Mouse (Mus musculus): ENCODE measurements around the gene Madcam1.
A peak's percentile ranks its signal among the peaks of the same experiment; 100 is the strongest.

Gene Madcam1

GRCm38 (mm10) chr10:79664131-79664665 lies at the start of gene Madcam1:
Gene Madcam1, plus strand, starts transcription at chr10:79664559.
- DNase-seq (ENCODE audit: low spot score) = peak; percentile 61

- DNase-seq (ENCODE audit: low spot score) = no peak
Measured at GRCm38 (mm10) chr10:79615860-79616259, 48.5 kb upstream of the Madcam1 start.

DNA sequence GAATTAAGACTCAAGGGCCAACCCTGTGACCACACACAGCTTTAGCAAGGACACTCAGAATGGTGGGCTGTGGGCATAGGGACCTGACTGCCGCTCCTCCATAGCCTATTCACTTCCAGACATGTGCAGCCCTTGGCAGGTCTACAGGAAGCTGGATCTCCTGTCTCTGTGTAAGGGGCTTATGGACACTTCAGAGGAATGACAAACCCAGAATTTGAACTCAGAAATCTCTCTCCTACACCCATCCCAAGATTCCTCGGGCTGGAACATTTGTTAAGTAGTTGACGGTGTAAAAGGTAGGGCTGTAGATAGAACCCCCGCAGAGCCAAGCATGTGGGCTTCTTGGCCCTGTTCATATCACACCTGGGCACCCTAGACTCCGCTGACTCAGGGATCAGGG lies 48.0 kb upstream of the Madcam1 start:
- no peak for DNase-seq (ENCODE audit: low spot score)

GRCm38 (mm10) chr10:79623950-79624349 lies 40.4 kb upstream of the Madcam1 start:
- DNase-seq (ENCODE audit: low spot score) = no peak

GRCm38 (mm10) chr10:79625398-79625797 lies 39.0 kb upstream of the Madcam1 start:
- no peak for DNase-seq (ENCODE audit: low spot score)

- no peak for DNase-seq (ENCODE audit: low spot score)
Measured at GRCm38 (mm10) chr10:79626156-79626555, 38.2 kb upstream of the Madcam1 start.

DNA sequence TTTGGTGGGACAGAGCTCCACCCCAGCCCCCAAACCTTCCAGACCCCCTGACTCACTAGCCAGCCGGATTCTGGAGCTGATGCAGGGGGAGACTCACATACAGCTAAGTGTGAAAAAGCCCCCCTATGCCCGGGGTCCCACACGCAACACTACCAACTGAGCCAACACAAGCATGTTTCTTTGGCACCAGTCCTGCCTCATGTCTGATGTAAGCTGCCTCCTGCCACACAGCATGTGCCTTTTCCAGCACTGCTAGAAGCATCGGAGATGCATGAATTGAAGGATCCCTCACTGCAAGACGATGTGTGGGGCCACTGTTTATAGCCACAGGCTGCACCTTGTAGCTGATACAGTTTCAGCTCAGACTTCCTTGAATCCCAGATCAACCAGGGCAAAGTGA lies 36.0 kb upstream of the Madcam1 start:
- DNase-seq (ENCODE audit: low spot score) = no peak

GRCm38 (mm10) chr10:79631432-79631831 lies 32.9 kb upstream of the Madcam1 start:
- no peak for DNase-seq (ENCODE audit: low spot score)

GRCm38 (mm10) chr10:79633006-79633777 lies 31.2 kb upstream of the Madcam1 start:
- DNase-seq (ENCODE audit: low spot score) = peak; percentile 60

GRCm38 (mm10) chr10:79636287-79636686 lies 28.1 kb upstream of the Madcam1 start:
- DNase-seq (ENCODE audit: low spot score) = no peak

GRCm38 (mm10) chr10:79637128-79638110 lies 26.9 kb upstream of the Madcam1 start, which contains the start of gene Shc2:
Gene Shc2, minus strand, starts transcription at chr10:79637918.
- DNase-seq (ENCODE audit: low spot score) = peak; percentile 71

DNA sequence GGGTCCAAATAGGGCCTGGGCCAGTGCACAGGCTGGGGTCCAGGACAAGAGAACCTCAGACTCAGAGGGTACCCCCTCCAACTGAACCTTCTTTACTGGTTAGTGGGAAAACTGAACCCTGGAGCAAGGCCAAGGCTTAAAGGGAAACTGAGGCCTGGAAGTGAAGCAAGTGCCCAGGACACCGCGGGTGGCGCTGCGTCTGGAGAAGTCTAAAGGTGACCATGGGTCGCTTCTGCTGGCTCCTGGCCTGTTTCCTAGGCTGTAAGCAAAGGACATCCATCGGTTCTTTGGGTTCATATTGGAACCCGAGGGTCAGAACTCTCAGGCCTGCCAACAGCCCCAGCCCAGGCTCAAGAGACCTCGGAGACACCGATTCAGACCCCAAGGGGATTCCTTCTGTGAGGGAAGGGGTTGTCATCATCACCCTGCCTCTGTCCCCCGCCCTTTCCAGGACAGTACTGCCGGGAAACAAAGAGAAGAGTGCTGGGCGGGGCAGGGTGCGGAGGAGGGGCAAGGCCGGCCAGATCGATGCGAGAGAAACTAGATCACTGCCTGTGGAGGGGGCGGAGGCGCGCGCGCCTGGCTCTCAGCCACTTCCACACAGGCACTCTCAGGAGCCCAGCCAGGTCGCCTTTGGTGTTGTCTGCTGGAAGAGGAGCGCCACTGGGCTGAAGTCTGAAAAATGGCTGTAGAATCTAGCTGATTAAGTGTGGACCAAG lies 25.7 kb upstream of the Madcam1 start:
- DNase-seq (ENCODE audit: low spot score) = peak; percentile 69

- no peak for DNase-seq (ENCODE audit: low spot score)
Measured at GRCm38 (mm10) chr10:79645711-79646110, 18.6 kb upstream of the Madcam1 start, which contains the start of gene Odf3l2. Gene Odf3l2, minus strand, starts transcription at chr10:79645738.

- DNase-seq (ENCODE audit: low spot score) = peak; percentile 60
Measured at GRCm38 (mm10) chr10:79649070-79649751, 15.1 kb upstream of the Madcam1 start.

- no peak for DNase-seq (ENCODE audit: low spot score)
Measured at GRCm38 (mm10) chr10:79652789-79653188, 11.6 kb upstream of the Madcam1 start.

GRCm38 (mm10) chr10:79654946-79655395 lies 9.4 kb upstream of the Madcam1 start:
- DNase-seq (ENCODE audit: low spot score) = no peak

DNA sequence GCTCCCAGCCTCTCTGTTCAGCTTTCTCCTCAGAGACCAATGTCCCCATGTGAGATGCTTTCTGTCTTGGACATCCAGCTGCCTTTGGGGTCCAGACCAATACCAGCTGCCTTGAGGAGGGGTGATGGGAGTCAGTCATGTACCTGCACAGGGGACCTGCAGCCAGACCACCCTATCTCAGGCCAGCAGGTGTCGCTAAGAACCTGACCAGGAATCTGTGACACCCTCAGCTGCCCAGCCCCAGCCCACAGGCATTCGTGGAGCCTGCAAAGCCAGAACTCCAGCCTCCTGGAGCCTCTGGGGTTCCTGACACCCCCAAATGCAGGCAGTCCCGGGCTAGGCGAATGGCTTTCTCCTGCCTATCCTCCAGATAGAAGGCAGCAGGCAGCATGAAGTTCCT lies 5.5 kb upstream of the Madcam1 start:
- DNase-seq (ENCODE audit: low spot score) = no peak

DNA sequence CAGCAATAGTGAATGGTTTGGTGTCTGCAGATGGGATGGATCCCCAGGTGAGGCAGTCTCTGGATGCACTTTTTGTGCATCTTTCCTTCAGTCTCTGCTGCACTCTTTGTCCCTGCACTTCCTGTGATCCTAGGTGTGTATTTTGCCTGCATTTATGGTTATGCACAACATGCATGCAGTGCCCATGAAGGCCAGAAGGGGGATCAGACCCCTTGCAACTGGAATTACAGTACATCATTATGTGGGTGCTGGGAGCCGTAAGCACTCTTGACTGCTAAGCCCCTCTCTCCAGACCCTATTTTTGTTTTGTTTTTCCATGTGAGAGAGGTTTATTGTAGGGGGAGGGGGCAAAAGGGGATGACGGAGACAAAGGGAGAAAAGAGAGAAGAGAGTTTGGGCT lies 4.1 kb upstream of the Madcam1 start:
- DNase-seq (ENCODE audit: low spot score) = no peak

DNA sequence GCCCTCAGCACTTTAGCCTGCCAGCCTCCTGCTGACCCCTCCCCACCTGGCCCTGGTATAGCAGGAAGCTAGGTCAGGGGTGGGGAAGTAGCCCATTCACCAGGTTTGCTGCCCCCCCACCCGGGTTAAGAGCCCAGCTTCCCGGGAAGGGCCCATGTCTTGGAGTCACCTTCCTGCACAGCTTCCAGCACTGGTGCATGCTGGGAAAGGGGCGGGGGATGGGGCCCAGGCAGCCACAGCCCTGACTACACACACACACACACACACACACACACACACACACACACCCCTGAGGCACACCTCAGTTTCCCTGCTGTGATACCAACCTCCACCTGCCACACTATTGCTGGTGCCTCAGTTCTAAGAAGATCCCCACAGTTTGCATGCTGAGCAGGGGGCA lies 2.5 kb upstream of the Madcam1 start:
- no peak for DNase-seq (ENCODE audit: low spot score)

GRCm38 (mm10) chr10:79665051-79665450 lies 692 bp downstream of the Madcam1 start:
- DNase-seq (ENCODE audit: low spot score) = no peak

- DNase-seq (ENCODE audit: low spot score) = no peak
Measured at GRCm38 (mm10) chr10:79666493-79666892, 2.1 kb downstream of the Madcam1 start.

All from testis, postnatal 14 days (tissue).